Mouse (Mus musculus) right cerebral cortex, postnatal 4 days (tissue): Measurements from ENCODE around the gene Gm21762.
"Not testable (repeated sequence)": the region's sequence is repeated elsewhere in the genome, so short reads cannot be mapped to it uniquely, and the experiment has no call there.

Experiments
- DNase-seq: peaks from one replicate; pipeline ENCODE4 v3.0.0-alpha.2; 2022

Gene Gm21762

DNA sequence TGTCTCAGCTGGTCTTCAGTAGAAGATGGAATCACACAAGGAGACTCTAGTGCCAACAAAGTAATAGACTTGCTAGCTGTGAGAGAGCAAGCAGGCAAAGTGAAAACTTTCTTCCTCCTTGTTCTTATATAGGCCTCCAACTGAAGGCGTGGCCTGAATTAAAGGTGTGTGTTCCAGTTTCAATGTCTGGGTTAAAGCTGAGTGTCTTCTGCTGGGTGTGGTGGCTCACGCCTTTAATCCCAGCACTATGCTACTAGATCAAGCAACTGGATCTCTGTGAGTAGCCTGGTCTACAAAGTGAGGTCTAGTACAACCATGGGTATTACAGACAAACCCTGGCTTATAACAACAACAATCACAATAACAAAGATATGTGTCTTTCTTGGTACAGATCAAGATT lies at the start of gene Gm21762:
Gm21762 (minus strand) TSS at position 101 of the 400 bp plus-strand sequence.
- DNase-seq, result not testable (repeated sequence)

- not testable (repeated sequence) for DNase-seq
These were observed 47.1 kb upstream of the Gm21762 start, which contains the start of gene AF067061 for GRCm38 (mm10) chr13:120262870-120263269. TSS of gene AF067061 (plus strand) at chr13:120263114.

- DNase-seq, result not testable (repeated sequence)
These were observed 44.0 kb upstream of the Gm21762 start for GRCm38 (mm10) chr13:120259718-120260117.

DNA sequence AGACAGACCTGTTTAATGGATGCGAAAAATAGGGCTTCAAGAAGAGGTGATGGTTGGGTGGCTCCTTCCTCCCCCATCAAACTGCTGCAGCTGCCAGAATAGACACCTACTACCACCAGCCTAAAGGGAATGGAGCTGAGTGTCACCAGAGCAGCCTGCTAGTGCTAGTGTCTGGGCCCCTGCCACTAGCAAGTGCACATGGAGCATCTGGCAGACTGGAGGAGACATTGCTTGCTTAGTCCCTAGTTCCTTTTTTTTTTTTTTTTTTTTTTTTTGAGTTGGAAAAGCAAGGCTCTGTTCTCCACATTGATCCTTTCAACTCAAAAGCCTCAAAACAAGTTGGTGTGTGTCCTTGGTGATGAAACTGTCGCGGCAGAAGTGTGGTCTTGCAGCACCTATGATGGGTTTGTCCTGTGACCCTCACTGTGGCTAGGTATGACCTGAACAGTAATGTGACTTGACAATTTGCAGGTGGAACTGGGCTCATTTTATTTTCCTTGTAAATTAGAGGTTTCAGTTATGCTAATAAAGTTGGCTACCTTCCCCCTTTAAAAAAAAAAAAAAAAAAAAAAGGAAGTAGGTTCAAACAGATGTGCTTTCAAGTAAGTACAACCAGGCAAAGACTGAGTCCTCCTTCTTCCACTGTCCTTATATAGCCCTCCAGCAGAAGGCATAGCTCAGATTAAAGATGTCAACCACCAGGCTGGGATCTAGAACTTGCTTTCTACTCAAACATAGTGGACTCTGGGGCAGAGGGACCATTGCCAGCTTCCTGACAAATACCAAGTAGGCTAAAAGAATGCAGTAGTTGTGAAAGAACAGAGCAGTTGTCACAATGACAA lies 43.3 kb upstream of the Gm21762 start:
- not testable (repeated sequence) for DNase-seq

GRCm38 (mm10) chr13:120251208-120251924 lies 35.6 kb upstream of the Gm21762 start:
- DNase-seq, result not testable (repeated sequence)

DNA sequence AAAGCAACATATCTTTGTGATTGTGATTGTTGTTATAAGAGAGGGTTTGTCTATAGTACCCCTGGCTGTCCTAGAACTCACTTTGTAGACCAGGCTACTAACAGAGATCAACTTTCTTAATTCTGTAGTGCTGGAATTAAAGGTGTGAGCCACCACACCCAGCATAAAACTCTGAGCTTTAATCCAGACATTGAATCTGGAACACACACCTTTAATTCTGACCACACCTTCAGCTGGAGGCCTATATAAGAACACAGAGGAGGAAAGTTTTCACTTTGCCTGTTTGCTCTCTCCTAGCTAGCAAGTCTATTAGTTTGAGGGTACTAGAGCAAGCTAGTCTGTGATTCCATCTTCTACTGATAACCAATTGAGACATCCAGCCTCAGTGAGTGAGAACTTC lies 23.1 kb upstream of the Gm21762 start, which contains the start of gene Gm21731:
Gm21731 (plus strand) TSS at position 301 of the 400 bp plus-strand sequence.
- not testable (repeated sequence) for DNase-seq

DNA sequence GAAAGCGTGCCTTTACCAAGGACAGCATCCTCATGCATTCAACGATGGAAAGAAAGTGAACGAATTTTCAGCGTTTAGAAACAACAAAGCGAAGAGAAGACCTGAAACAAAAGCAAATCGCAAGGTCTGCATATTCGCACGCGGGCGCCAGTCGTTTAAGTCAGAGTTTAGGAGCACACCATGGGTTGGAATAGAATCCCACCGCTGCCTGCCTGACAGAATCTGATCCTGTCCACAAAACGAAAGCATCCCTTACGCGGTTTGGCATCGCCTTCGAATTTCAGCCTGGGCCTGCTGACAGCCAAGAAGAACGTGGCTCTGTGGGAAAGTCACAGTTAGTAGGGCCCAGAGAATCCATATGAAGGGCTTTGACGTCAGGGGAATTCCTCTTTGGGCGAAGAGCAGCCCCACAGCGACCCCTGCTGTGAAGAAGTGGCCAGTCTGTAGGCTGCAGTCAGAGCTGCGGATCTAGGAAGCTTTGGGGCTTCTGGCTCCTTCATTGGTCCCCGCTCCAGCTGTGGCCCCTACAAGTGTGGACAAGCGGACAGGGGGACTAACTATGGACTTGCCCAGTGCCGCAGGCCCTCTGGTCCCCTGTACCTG lies 16.8 kb upstream of the Gm21762 start:
- DNase-seq, result not testable (repeated sequence)

DNA sequence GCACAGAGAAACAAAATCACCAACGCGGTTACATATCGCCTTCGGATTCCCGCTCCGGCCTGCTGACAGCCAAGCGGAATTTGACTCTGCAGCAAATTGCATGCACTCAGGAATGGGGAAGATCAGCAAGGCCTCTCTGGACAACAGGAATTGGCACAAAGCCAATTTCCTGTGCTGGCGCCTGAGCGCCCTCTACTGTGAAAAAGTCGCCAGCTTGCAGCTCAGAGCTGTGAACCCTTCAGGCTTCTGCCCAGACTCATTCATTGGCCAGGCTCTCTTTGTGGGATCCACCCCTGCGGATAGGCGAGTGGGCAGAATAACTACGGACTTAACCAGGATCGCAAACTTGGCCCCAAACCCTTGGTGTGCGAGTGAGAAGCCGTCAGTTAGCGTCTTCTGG lies 16.1 kb upstream of the Gm21762 start:
- not testable (repeated sequence) for DNase-seq

- not testable (repeated sequence) for DNase-seq
These were observed 7.4 kb upstream of the Gm21762 start for GRCm38 (mm10) chr13:120223012-120223659.

- DNase-seq, result not testable (repeated sequence)
These were observed 5.2 kb upstream of the Gm21762 start for GRCm38 (mm10) chr13:120220922-120221321.

- DNase-seq, result not testable (repeated sequence)
These were observed 19.4 kb downstream of the Gm21762 start for GRCm38 (mm10) chr13:120196189-120196821.

GRCm38 (mm10) chr13:120172133-120172532 lies 43.6 kb downstream of the Gm21762 start, which contains the start of gene Gm21818:
TSS of gene Gm21818 (plus strand) at chr13:120172433.
- not testable (repeated sequence) for DNase-seq

- not testable (repeated sequence) for DNase-seq
These were observed 47.4 kb downstream of the Gm21762 start for GRCm38 (mm10) chr13:120168301-120168700.
